Mouse (Mus musculus) heart, embryonic 16.5 days (tissue): ENCODE measurements around the gene Astn1. TPM values are rescaled to one million over a fixed set of nuclear protein-coding genes. Genes with fewer than 3 reads are reported as not detected.

Experiments used
- ATAC-seq: fragments of 200-750 bp; cut with Nextera tagmentation; replicated peaks from 2 replicates; pipeline ENCODE4 v1.8.0; 2017; ENCODE audit warnings: moderate number of reproducible peaks; ENCODE audit not compliant: insufficient read depth, low FRiP score; ENCODE audit errors: extremely low read depth
- H3K27ac ChIP-seq: fragments of 300-500 bp; sonication (generic); 2 replicates; pipeline ENCODE4 v1.5.1; 2014; ENCODE audit warnings: mild to moderate bottlenecking, low read length, control low read depth, moderate library complexity
- H3K27me3 ChIP-seq: fragments of 300-500 bp; sonication (generic); 2 replicates; pipeline ENCODE4 v1.6.1; 2014; ENCODE audit warnings: low read length, mixed read lengths; ENCODE audit not compliant: control insufficient read depth, insufficient read depth
- H3K36me3 ChIP-seq: fragments of 300-500 bp; sonication (generic); 2 replicates; pipeline ENCODE4 v1.6.1; 2014; ENCODE audit not compliant: control insufficient read depth, insufficient read depth
- H3K4me1 ChIP-seq: fragments of 300-500 bp; sonication (generic); 2 replicates; pipeline ENCODE4 v1.6.1; 2014; ENCODE audit warnings: low read length, mixed read lengths; ENCODE audit not compliant: control insufficient read depth, insufficient read depth
- H3K4me2 ChIP-seq: fragments of 300-500 bp; sonication (generic); 2 replicates; pipeline ENCODE4 v1.6.1; 2014; ENCODE audit warnings: low read depth, mild to moderate bottlenecking, control low read depth, low read length
- H3K4me3 ChIP-seq: fragments of 300-500 bp; sonication (generic); 2 replicates; pipeline ENCODE4 v1.5.1; 2014; ENCODE audit warnings: mild to moderate bottlenecking, control low read depth, low read length
- H3K9ac ChIP-seq: fragments of 300-500 bp; sonication (generic); 2 replicates; pipeline ENCODE4 v1.6.1; 2014; ENCODE audit warnings: low read length, control low read depth
- H3K9me3 ChIP-seq: fragments of 300-500 bp; sonication (generic); replicated peaks from 2 replicates; pipeline ENCODE4 v1.6.1; 2016; ENCODE audit warnings: low read length; ENCODE audit not compliant: control insufficient read depth
- WGBS: fragments of 180-500 bp; shearing (Covaris S2); extraction: QIAGEN DNeasy Blood & Tissue Kit; methylation state at CpG from one replicate; pipeline ENCODE4 v1.1.7; 2014; 5-methylcytosine and 5-hydroxymethylcytosine counted together
- polyA plus RNA-seq: library from polyadenylated mRNA; unstranded; fragments of >200 nt; fragmentation: Nextera tagmentation; extraction: Ambion mirVana; gene quantifications from 2 replicates; pipeline ENCODE4 v1.2.1, GENCODE M21; 2015

Astn1 gene
- polyA plus RNA-seq, 1 experiment from 2014 or later = 0.42 TPM

DNA sequence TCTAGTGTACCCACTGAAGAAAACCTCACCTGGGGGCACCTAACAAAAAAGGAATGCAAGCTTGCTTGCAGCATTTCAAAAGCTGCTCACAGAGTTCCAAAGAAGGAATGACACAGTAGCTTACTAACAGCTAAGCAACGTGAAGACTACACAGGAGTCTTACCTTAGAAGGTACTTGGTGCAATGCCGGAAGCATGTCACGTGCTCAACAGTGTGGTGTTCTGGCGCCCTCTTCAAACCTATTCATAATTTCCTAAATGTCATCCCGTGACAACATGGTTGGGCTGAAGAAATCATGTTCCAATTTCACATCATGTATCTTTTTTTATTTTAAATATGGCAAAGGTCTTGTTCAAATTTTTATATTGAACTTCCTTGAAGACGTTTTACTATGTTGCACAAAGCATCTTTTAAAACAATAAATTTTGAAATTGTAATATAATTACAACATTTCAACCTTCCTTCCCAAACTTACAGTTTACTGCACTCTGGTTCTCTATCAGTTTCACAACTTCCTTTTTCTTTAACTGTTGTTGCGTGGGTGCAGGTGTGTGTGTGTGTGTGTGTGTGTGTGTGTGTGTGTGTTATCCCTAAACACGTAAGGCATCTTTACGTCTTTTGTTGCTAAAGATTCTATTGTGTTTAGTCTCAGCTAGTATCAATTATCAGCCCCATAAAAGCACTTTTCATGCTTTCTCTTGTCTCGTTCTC, 335.9 kb downstream of the Astn1 start:
- no peaks in the 10 kb centered on the region for H3K9me3 ChIP-seq
- no peaks in the 10 kb centered on the region for H3K4me1 ChIP-seq
- no peak for ATAC-seq
- no peak overlapping the region for H3K4me2 ChIP-seq
- no peaks in the 10 kb centered on the region for H3K36me3 ChIP-seq
- WGBS = 85% methylated on average over 10 of the region's 10 CpGs
- H3K27ac ChIP-seq = no peak overlapping the region
- H3K4me3 ChIP-seq = no peak overlapping the region
- no peak overlapping the region for H3K9ac ChIP-seq
- H3K27me3 ChIP-seq = no peaks in the 10 kb centered on the region

DNA sequence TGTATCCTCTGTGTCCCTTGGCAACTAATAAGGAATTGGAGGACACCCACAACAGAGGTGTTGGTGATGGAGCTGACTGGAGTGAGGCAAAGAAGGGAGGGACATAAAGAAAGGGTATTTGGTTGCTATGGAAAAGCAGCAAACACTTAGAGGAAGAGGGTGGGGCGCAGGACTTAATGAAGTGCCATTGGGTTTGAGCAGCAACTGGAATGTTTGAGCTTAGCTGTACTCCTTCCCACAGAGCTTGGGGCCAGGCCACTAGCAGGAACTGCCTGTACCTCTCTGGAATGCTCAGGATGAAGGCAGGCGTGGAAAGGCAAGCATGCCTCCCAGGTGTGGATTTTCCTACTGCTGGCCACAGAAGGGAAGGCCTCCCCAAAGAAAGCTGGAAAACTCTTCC, 337.2 kb downstream of the Astn1 start:
- WGBS = 71% methylated on average over 2 of the region's 2 CpGs
- no peak overlapping the region for H3K4me2 ChIP-seq
- H3K27ac ChIP-seq = no peak overlapping the region
- no peaks in the 10 kb centered on the region for H3K9me3 ChIP-seq
- no peak for ATAC-seq
- no peaks in the 10 kb centered on the region for H3K4me1 ChIP-seq
- no peaks in the 10 kb centered on the region for H3K36me3 ChIP-seq
- no peak overlapping the region for H3K9ac ChIP-seq
- H3K27me3 ChIP-seq = no peaks in the 10 kb centered on the region
- H3K4me3 ChIP-seq = no peak overlapping the region

DNA sequence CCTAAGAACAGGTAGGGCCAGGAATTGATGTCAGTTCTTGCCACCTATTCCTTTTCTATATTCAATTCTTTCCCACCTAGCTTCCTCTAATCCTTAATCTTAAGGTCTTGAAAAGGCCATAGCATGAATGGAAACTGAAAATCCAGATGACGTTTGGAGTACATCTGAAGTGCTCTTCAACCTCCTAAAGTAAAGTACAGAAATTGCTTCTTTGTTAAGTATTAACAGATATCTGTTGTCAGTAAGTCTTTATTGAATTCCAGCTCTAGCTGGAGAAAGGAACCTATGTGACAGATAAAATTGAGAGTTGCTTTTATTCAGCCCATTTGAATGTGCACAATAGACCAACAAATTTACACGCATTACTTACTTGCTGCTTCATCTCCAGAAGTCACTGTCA, 338.1 kb downstream of the Astn1 start:
- H3K4me2 ChIP-seq = no peak overlapping the region
- WGBS = 67% methylated on average over 2 of the region's 2 CpGs
- H3K9ac ChIP-seq = no peak overlapping the region
- H3K4me3 ChIP-seq = no peak overlapping the region
- no peaks in the 10 kb centered on the region for H3K4me1 ChIP-seq
- ATAC-seq = no peak
- no peaks in the 10 kb centered on the region for H3K27me3 ChIP-seq
- H3K27ac ChIP-seq = no peak overlapping the region
- no peaks in the 10 kb centered on the region for H3K36me3 ChIP-seq
- H3K9me3 ChIP-seq = no peaks in the 10 kb centered on the region

DNA sequence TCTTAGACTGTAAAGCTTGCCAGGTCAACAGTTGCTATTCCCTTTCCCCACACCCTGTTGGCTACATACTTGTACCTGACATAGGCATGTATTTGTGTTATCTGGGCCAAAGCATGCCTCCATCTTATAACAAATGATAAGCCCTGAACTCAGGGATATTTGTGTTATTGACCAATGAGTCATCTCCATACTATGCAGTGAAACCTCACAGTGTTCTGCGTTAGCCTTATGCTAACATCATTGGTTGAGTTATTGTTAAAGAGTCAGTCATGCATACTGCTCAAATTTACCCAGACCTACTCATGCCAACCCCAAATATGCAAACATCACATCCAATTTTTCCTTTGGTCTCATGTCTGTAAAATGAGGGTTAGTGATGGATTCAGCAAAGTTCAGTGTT, 339.3 kb downstream of the Astn1 start:
- 76% methylated on average over 1 of the region's 1 CpGs for WGBS
- H3K4me1 ChIP-seq = no peaks in the 10 kb centered on the region

DNA sequence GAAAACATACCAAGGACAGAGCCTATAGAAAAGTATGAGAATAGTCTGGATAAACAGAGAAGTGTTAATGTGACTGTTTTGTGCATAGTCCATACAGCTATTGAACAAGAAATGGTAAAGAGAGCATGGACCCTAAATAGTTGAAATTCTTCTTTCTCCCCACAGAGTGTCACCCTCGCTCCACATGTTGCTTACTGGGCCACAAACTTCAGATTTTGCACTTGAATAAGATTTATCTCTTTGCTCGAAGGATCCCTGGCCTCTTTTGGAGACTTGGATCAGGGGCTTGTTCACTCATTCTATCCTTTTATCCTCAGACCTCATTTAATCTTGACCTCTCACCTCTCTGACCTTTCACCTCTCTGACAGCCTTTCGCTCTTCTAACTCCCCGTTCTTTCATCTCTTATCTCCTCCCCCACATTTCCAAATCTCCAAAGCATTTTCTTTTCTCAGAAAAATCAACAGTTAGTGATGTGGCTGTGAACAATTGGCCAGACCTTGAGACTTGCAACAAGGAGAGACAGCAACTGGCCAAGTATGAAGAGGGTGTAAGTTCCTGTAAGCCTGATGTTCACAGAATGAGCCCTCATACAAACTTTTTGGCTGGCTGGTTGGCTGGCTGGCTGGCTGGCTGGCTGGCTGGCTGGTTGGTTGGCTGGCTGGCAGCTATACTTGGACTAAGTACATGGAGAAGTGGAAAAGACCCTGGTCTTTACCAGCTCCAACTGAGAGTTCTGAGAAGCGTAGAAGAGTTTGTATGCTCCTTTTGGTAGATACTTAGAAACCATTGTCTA, 351.4 kb downstream of the Astn1 start:
- 38% methylated on average over 5 of the region's 5 CpGs for WGBS
- H3K36me3 ChIP-seq = no peaks in the 10 kb centered on the region
- H3K9ac ChIP-seq = no peak overlapping the region
- H3K4me3 ChIP-seq = no peak overlapping the region
- no peaks in the 10 kb centered on the region for H3K9me3 ChIP-seq
- no peak overlapping the region for H3K27ac ChIP-seq
- ATAC-seq = no peak
- H3K4me1 ChIP-seq = no peaks in the 10 kb centered on the region
- no peak overlapping the region for H3K4me2 ChIP-seq
- H3K27me3 ChIP-seq = no peaks in the 10 kb centered on the region

More for the DNA sequence above, 339.3 kb downstream of the Astn1 start:
- no peak overlapping the region for H3K4me3 ChIP-seq
- H3K4me2 ChIP-seq = no peak overlapping the region
- H3K27me3 ChIP-seq = no peaks in the 10 kb centered on the region
- H3K27ac ChIP-seq = no peak overlapping the region
- H3K9me3 ChIP-seq = no peaks in the 10 kb centered on the region
- ATAC-seq = no peak
- no peak overlapping the region for H3K9ac ChIP-seq
- H3K36me3 ChIP-seq = no peaks in the 10 kb centered on the region

DNA sequence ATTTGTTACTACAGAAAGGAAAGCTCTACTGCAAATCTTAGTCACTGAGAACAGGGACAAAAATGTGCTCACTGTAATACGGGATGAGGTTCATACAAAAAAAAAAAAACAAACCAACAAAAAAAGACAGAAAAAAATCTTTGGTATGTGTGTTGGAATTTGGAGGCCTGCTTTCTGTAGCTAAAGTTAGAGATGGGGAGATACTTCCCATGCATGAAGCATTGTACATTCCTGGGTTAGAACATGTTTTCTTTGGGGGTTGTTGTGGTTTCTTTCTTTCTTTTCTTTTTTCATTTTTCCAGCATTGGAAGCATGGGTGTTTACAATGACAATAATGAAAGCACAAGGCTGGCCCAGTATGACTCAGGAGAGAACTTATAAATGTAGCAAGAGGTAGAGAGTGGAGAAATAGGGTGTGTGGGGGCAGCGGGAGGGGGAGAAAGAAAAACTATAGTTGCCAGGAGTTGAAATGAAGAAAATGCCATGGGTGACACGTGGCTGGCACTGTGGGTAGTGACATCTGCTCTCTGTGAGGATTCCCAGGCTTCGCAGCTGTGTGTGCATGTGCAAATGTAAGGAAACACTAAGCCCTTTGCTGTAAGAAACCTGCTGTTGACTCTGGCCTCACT, 370.9 kb downstream of the Astn1 start:
- Histone ChIP-seq H3K9me3 (no peaks in the 10 kb centered on the region), H3K27ac (no peak overlapping the region), H3K4me3 (no peak overlapping the region), H3K36me3 (no peaks in the 10 kb centered on the region), H3K4me1 (no peaks in the 10 kb centered on the region), H3K27me3 (no peaks in the 10 kb centered on the region), H3K4me2 (no peak overlapping the region), H3K9ac (no peak overlapping the region)
- ATAC-seq = no peak
- WGBS = 44% methylated on average over 4 of the region's 4 CpGs

DNA sequence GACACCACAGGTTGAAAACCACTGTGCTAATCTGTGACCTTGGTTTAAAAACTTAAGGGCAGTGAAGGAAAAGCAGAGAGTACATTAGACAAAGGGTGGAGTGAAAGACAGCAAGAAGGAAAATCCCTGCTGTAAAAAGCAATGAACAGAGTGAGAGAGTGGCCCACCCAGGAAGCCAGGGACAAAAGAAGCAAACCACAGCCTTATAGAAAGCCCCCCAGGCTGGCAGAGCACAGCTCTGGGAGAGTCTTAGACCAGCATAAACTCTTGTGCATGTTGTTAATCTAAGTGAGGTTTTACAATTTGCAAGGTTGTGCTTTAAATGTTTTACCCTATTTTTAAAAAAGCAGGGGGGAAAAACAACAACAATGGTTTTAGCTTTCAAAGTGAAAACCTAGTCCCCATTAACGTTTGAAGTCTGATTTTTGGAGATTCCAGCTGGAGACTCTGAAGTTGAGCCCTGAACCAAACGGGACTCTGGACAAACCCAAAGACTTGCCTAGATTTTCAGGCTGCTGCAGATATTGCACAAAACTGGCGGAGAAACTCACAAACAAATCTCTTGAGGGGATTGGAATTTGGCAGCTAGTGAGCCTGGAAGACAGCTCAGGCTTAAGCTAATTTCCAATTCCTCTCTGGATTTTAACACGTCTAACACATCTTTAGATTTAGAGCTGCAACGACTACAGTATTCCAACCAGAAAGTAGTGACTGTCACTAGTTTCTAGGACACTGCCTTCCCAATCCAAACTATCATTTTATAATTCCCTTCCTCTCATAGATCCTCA, 377.3 kb downstream of the Astn1 start:
- no peak overlapping the region for H3K4me2 ChIP-seq
- no peak overlapping the region for H3K9ac ChIP-seq
- no peak overlapping the region for H3K27ac ChIP-seq
- H3K4me3 ChIP-seq = no peak overlapping the region
- 38% methylated on average over 5 of the region's 5 CpGs for WGBS
- H3K4me1 ChIP-seq = peaks cover 5% of the 10 kb centered on the region; the same call in 1 of the 2 replicates
- no peaks in the 10 kb centered on the region for H3K9me3 ChIP-seq
- H3K27me3 ChIP-seq = no peaks in the 10 kb centered on the region
- H3K36me3 ChIP-seq = no peaks in the 10 kb centered on the region
- no peak for ATAC-seq

DNA sequence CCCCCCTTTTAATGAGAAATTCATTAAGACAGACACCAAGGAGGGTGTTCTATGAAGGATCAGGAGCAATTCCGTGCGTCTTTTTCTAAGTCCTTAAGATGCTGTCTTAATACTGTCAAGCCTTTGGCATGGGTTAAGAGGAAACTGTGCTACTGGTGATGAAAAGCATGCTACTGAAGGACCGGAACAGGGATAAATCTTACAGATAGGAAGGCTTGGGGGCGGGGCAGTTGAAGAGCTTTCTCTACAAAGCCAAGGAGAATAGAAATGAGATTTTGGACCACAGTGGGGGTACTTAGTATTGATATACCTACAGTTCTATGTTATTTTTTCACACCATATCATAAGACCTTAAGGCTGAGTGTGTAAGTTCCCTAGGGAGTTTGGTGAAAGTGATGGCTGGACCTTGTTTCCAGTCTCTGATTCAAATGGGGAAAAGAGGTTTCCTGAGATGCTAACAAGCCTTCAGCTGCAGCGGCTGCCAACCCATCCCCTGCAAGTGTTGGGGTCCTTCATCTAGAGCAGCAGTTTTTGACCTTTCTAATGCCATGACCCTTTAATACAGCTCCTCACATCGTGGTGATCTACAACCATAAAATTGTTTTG, 378.2 kb downstream of the Astn1 start:
- Histone ChIP-seq H3K4me2 (no peak overlapping the region), H3K9ac (no peak overlapping the region), H3K36me3 (no peaks in the 10 kb centered on the region), H3K4me1 (peaks cover 5% of the 10 kb centered on the region; the same call in 1 of the 2 replicates), H3K4me3 (no peak overlapping the region), H3K9me3 (no peaks in the 10 kb centered on the region), H3K27ac (no peak overlapping the region), H3K27me3 (no peaks in the 10 kb centered on the region)
- ATAC-seq = no peak
- 63% methylated on average over 6 of the region's 6 CpGs for whole genome bisulfite sequencing
